Mouse (Mus musculus) NIH3T3 (cell line): ENCODE data around the gene Wbp1l.
"Not testable (repeated sequence)": the region's sequence is repeated elsewhere in the genome, so short reads cannot be mapped to it uniquely, and the experiment has no call there.

Experiments
- DNase-seq: peaks from one replicate; pipeline ENCODE4 v3.0.0-alpha.2; 2012; ENCODE audit warnings: low read depth

Gene Wbp1l

GRCm38 (mm10) chr19:46598720-46599252, at the start of gene Wbp1l:
Gene Wbp1l, plus strand, starts transcription at chr19:46599084.
- DNase-seq: peak; percentile 99

- no peak for DNase-seq
Observed at GRCm38 (mm10) chr19:46550385-46550784, 48.5 kb upstream of the Wbp1l start.

GRCm38 (mm10) chr19:46552496-46552895, 46.4 kb upstream of the Wbp1l start:
- no peak for DNase-seq

- peak; percentile 57 for DNase-seq
Observed at GRCm38 (mm10) chr19:46553541-46553955, 45.3 kb upstream of the Wbp1l start.

GRCm38 (mm10) chr19:46558009-46558408, 40.9 kb upstream of the Wbp1l start:
- no peak for DNase-seq

- DNase-seq: no peak
Observed at GRCm38 (mm10) chr19:46558631-46559030, 40.3 kb upstream of the Wbp1l start.

GRCm38 (mm10) chr19:46562132-46562531, 36.8 kb upstream of the Wbp1l start:
- peak; percentile 97 for DNase-seq

- DNase-seq: no peak
Observed at GRCm38 (mm10) chr19:46562581-46563515, 36.0 kb upstream of the Wbp1l start.

GRCm38 (mm10) chr19:46563603-46564002, 35.3 kb upstream of the Wbp1l start:
- no peak for DNase-seq

GRCm38 (mm10) chr19:46564043-46564462, 34.8 kb upstream of the Wbp1l start:
- DNase-seq: no peak

GRCm38 (mm10) chr19:46571211-46571877, 27.5 kb upstream of the Wbp1l start:
- not testable (repeated sequence) for DNase-seq

- DNase-seq: peak; percentile 59
Observed at GRCm38 (mm10) chr19:46571878-46572244, 27.0 kb upstream of the Wbp1l start.

- no peak for DNase-seq
Observed at GRCm38 (mm10) chr19:46572548-46572947, 26.3 kb upstream of the Wbp1l start.

GRCm38 (mm10) chr19:46572951-46573937, 25.6 kb upstream of the Wbp1l start, which contains the start of the genes Arl3 and Sfxn2:
Gene Arl3, minus strand, starts transcription at chr19:46573198.
Gene Sfxn2, plus strand, starts transcription at chr19:46573365.
- peak; percentile 99 for DNase-seq

GRCm38 (mm10) chr19:46573990-46574389, 24.9 kb upstream of the Wbp1l start:
- no peak for DNase-seq

GRCm38 (mm10) chr19:46575196-46575595, 23.7 kb upstream of the Wbp1l start:
- no peak for DNase-seq

GRCm38 (mm10) chr19:46587823-46588508, 10.9 kb upstream of the Wbp1l start:
- DNase-seq: peak; percentile 91

- no peak for DNase-seq
Observed at GRCm38 (mm10) chr19:46591575-46591974, 7.3 kb upstream of the Wbp1l start.

- DNase-seq: peak; percentile 52
Observed at GRCm38 (mm10) chr19:46592751-46593439, 6.0 kb upstream of the Wbp1l start.

GRCm38 (mm10) chr19:46598187-46598586, 697 bp upstream of the Wbp1l start:
- DNase-seq: peak; percentile 9
